ENCODE assay signal across 9 mouse cellular contexts in genomic region chr16:18608226-18608625, GRCm38 (mm10). TPM values are rescaled to one million over a fixed set of nuclear protein-coding genes. Genes with fewer than 3 reads are reported as not detected.
DNase-seq lines count a peak whose midpoint lies in the region; ATAC-seq and TF ChIP-seq lines count a peak whose summit lies in the region.
"Had no signal": no experiment of that assay in that cellular context is flagged by ENCODE, and none has a peak within 500 bp of the region (broad histone marks: within the 10 kb centered on the region; RNA-seq: fewer than 3 reads in every experiment).

No protein-coding gene starts in this region.

- H3K36me3 ChIP-seq in kidney, postnatal 0 days (ENCODE audit: insufficient read depth, low read length): no peaks in the 10 kb centered on the region
- no peaks in the 10 kb centered on the region for H3K36me3 ChIP-seq in E14TG2a.4 (ENCODE audit: insufficient read depth, low read length)
- no peaks in the 10 kb centered on the region for H3K36me3 ChIP-seq in intestine, embryonic 16.5 days (ENCODE audit: control insufficient read depth, insufficient read depth, low read length)
- H3K36me3 ChIP-seq: liver, embryonic 13.5 days had no signal

- no peak for ATAC-seq in kidney, postnatal 0 days (replicated peaks; ENCODE audit: low FRiP score, low read depth)
- ATAC-seq in intestine, embryonic 16.5 days: no peak
- ATAC-seq in monocyte, adult 5-6 weeks (replicated peaks; ENCODE audit: insufficient number of reproducible peaks, low FRiP score, low TSS enrichment, poor library complexity, severe bottlenecking): no peak
- ATAC-seq: Patski had no signal

- TF ChIP-seq CTCF in kidney, postnatal 0 days (IDR thresholded peaks at IDR 0.05; ENCODE audit: low read depth): no peak
- TF ChIP-seq CTCF in E14TG2a.4 (conservative IDR thresholded peaks at IDR 0.05; ENCODE audit: low read length): no peak

- H3K27me3 ChIP-seq in kidney, postnatal 0 days (ENCODE audit: insufficient read depth, low read length): peaks cover 7% of the 10 kb centered on the region; the same call in 1 of the 2 replicates
- peaks cover 87% of the 10 kb centered on the region for H3K27me3 ChIP-seq in E14TG2a.4 (ENCODE audit: insufficient read depth, low read length)
- H3K27me3 ChIP-seq in intestine, embryonic 16.5 days (replicated peaks; ENCODE audit: control insufficient read depth, insufficient read depth, low read length): 0 out of 2 replicates have a peak, but pooled peaks cover 5% of the 10 kb centered on the region
- H3K27me3 ChIP-seq: Patski had no signal

- no peak overlapping the region for H3K27ac ChIP-seq in kidney, postnatal 0 days
- H3K27ac ChIP-seq in intestine, embryonic 16.5 days (ENCODE audit: low read length): no peak overlapping the region
- H3K27ac ChIP-seq: liver, embryonic 13.5 days had no signal

- no peak overlapping the region for H3K4me3 ChIP-seq in kidney, postnatal 0 days (replicated peaks; ENCODE audit: low read depth, low read length)
- H3K4me3 ChIP-seq in E14TG2a.4 (replicated peaks; ENCODE audit: low read length): peak overlapping the region; percentile 21; the same call in 1 of the 2 replicates
- no peak overlapping the region for H3K4me3 ChIP-seq in intestine, embryonic 16.5 days (ENCODE audit: low read length)
- H3K4me3 ChIP-seq: liver, embryonic 13.5 days had no signal

- H3K9me3 ChIP-seq in kidney, postnatal 0 days (replicated peaks; ENCODE audit: low read length): no peaks in the 10 kb centered on the region
- H3K9me3 ChIP-seq in E14TG2a.4 (ENCODE audit: low read length): no peaks in the 10 kb centered on the region
- no peaks in the 10 kb centered on the region for H3K9me3 ChIP-seq in intestine, embryonic 16.5 days (ENCODE audit: control insufficient read depth, low read length)
- H3K9me3 ChIP-seq: liver, embryonic 13.5 days had no signal

- no peak overlapping the region for H3K9ac ChIP-seq in kidney, postnatal 0 days (ENCODE audit: low read depth, low read length)
- no peak overlapping the region for H3K9ac ChIP-seq in intestine, embryonic 16.5 days (ENCODE audit: low read depth, low read length)
- H3K9ac ChIP-seq: liver, embryonic 13.5 days had no signal

- DNase-seq in kidney, postnatal 0 days (ENCODE audit: low spot score): peak; percentile 70
- DNase-seq in kidney, postnatal 14 days: no peak
- DNase-seq in ZHBTc4 (ENCODE audit: low read depth, low spot score): peak; percentile 72
- DNase-seq in frontal cortex, postnatal 25 days (ENCODE audit: low spot score in 2 of 2): no peak
- DNase-seq: liver, embryonic 13.5 days had no signal

- peak overlapping the region; percentile 34; the same call in 1 of the 2 replicates for H3K4me2 ChIP-seq in kidney, postnatal 0 days (ENCODE audit: low read length)
- 0 out of 2 replicates have a peak overlapping the region, but pooled peaks have one; percentile 8 for H3K4me2 ChIP-seq in intestine, embryonic 16.5 days (ENCODE audit: low read depth, low read length)
- H3K4me2 ChIP-seq: liver, embryonic 13.5 days had no signal

- H3K4me1 ChIP-seq in kidney, postnatal 0 days (replicated peaks; ENCODE audit: insufficient read depth, low read length): 0 out of 2 replicates have a peak, but pooled peaks cover 2% of the 10 kb centered on the region
- H3K4me1 ChIP-seq in E14TG2a.4 (replicated peaks; ENCODE audit: low read depth, low read length): peaks cover 21% of the 10 kb centered on the region
- 0 out of 2 replicates have a peak, but pooled peaks cover 5% of the 10 kb centered on the region for H3K4me1 ChIP-seq in intestine, embryonic 16.5 days (ENCODE audit: control insufficient read depth, insufficient read depth, low read length)

- WGBS in kidney, postnatal 0 days: 11% methylated on average over 11 of the region's 11 CpGs
- 15% methylated on average over 11 of the region's 11 CpGs for WGBS in intestine, embryonic 16.5 days

RNA-seq across cellular contexts. Expression of gene Gp1bb, which starts 14.0 kb away (rescaled TPM):
- 0.57 and 0.92 TPM in 2 replicates for polyA plus RNA-seq in kidney, postnatal 0 days (2015; fragmentation: Nextera tagmentation; extraction: Ambion mirVana)
- 1.6 TPM in 2 replicates for polyA plus RNA-seq in intestine, embryonic 16.5 days (2015; fragmentation: Nextera tagmentation; extraction: Ambion mirVana)
- total RNA-seq in monocyte, adult 5-6 weeks (2017): 2.5 to 12.9 TPM in 2 of 3 replicates, not detected in the other

RNA-seq across cellular contexts. Expression of gene Tbx1, which starts 17.8 kb away (rescaled TPM):
- polyA plus RNA-seq in kidney, postnatal 0 days (2015; fragmentation: Nextera tagmentation; extraction: Ambion mirVana): 0.23 and 0.32 TPM in 2 replicates
- polyA plus RNA-seq in intestine, embryonic 16.5 days (2015; fragmentation: Nextera tagmentation; extraction: Ambion mirVana): 0.09 and 0.55 TPM in 2 replicates
- not detected in 3 replicates for total RNA-seq in monocyte, adult 5-6 weeks (2017)

RNA-seq across cellular contexts. Expression of gene Gm49601, which starts 18.0 kb away (rescaled TPM):
- polyA plus RNA-seq in kidney, postnatal 0 days (2015; fragmentation: Nextera tagmentation; extraction: Ambion mirVana): 1.3 and 2.0 TPM in 2 replicates
- 4.1 and 4.5 TPM in 2 replicates for polyA plus RNA-seq in intestine, embryonic 16.5 days (2015; fragmentation: Nextera tagmentation; extraction: Ambion mirVana)
- 1.0 to 7.6 TPM in 2 of 3 replicates, not detected in the other for total RNA-seq in monocyte, adult 5-6 weeks (2017)

RNA-seq across cellular contexts. Expression of gene Sept5, which starts 21.5 kb away (rescaled TPM):
- 10.4 and 12.0 TPM in 2 replicates for polyA plus RNA-seq in kidney, postnatal 0 days (2015; fragmentation: Nextera tagmentation; extraction: Ambion mirVana)
- polyA plus RNA-seq in intestine, embryonic 16.5 days (2015; fragmentation: Nextera tagmentation; extraction: Ambion mirVana): 52.2 and 52.5 TPM in 2 replicates
- total RNA-seq in monocyte, adult 5-6 weeks (2017): 1.5 to 6.3 TPM (median 4.2 TPM) in 3 replicates

Comparison
In these comparisons a context has a peak if more than half of its experiments do, and no peak if none do; other contexts are left out.
1. DNase-seq: peak in kidney, postnatal 0 days (single experiment) and ZHBTc4 (single experiment); none in kidney, postnatal 14 days (single experiment) and frontal cortex, postnatal 25 days (0 of 2).